Mouse (Mus musculus) testis, adult 2 months (tissue): ENCODE measurements at regions not wholly inside any gene's neighbourhood (a gene's known extent, or its start where the extent isn't known, plus 50 kb on each side); places are given as distances from the start of the nearest gene placed in this dataset.

Experiments used
- CTCF ChIP-seq: fragments of 200-500 bp; IDR thresholded peaks from 2 replicates; pipeline ENCODE4 v1.5.1; 2012; ENCODE audit warnings: low read depth, mild to moderate bottlenecking, inconsistent platforms, low read length, moderate library complexity; ENCODE audit not compliant: control insufficient read depth, insufficient read depth, insufficient replicate concordance
- POLR2A ChIP-seq: fragments of 200-500 bp; IDR thresholded peaks from 2 replicates; pipeline ENCODE4 v1.6.1; 2012; ENCODE audit warnings: low read depth, mild to moderate bottlenecking, inconsistent platforms, low read length, moderate library complexity; ENCODE audit not compliant: control insufficient read depth

- no peak for TF ChIP-seq POLR2A
- TF ChIP-seq CTCF = no peak
Observed at GRCm38 (mm10) chr17:9764041-9764606, 94.6 kb upstream of the Pabpc6 start.
